Mouse (Mus musculus): Measurements from ENCODE around the gene Pbx4.

The Pbx4 gene

GRCm38 (mm10) chr8:69900895-69901451, 68.7 kb downstream of the Pbx4 start:
- DNase-seq (ENCODE audit: low read depth), result no peak

GRCm38 (mm10) chr8:69901484-69902162, 69.3 kb downstream of the Pbx4 start:
- DNase-seq (ENCODE audit: low read depth), result peak; percentile 92

- DNase-seq (ENCODE audit: low read depth), result no peak
These were observed 70.1 kb downstream of the Pbx4 start, which contains the start of the genes Tssk6, Ndufa13 and Yjefn3 for GRCm38 (mm10) chr8:69902163-69903062. TSS of gene Tssk6 (plus strand) at chr8:69902184. TSS of gene Ndufa13 (minus strand) at chr8:69902558. TSS of gene Yjefn3 (minus strand) at chr8:69902712.

- DNase-seq (ENCODE audit: low read depth), result peak; percentile 99
These were observed 70.8 kb downstream of the Pbx4 start for GRCm38 (mm10) chr8:69903063-69903542.

GRCm38 (mm10) chr8:69904096-69904495, 71.8 kb downstream of the Pbx4 start:
- DNase-seq (ENCODE audit: low read depth), result no peak

- DNase-seq (ENCODE audit: low read depth), result no peak
These were observed 74.0 kb downstream of the Pbx4 start for GRCm38 (mm10) chr8:69906260-69906659.

- DNase-seq (ENCODE audit: low read depth), result no peak
These were observed 74.8 kb downstream of the Pbx4 start for GRCm38 (mm10) chr8:69907106-69907505.

GRCm38 (mm10) chr8:69911917-69912316, 79.6 kb downstream of the Pbx4 start:
- DNase-seq (ENCODE audit: low read depth), result no peak

- no peak for DNase-seq (ENCODE audit: low read depth)
These were observed 80.3 kb downstream of the Pbx4 start for GRCm38 (mm10) chr8:69912478-69913074.

- no peak for DNase-seq (ENCODE audit: low read depth)
These were observed 82.2 kb downstream of the Pbx4 start for GRCm38 (mm10) chr8:69914526-69914925.

GRCm38 (mm10) chr8:69915748-69916147, 83.5 kb downstream of the Pbx4 start:
- no peak for DNase-seq (ENCODE audit: low read depth)

GRCm38 (mm10) chr8:69918506-69918905, 86.2 kb downstream of the Pbx4 start:
- no peak for DNase-seq (ENCODE audit: low read depth)

GRCm38 (mm10) chr8:69919010-69919409, 86.7 kb downstream of the Pbx4 start:
- peak; percentile 85 for DNase-seq (ENCODE audit: low read depth)

- peak; percentile 73 for DNase-seq (ENCODE audit: low read depth)
These were observed 87.8 kb downstream of the Pbx4 start for GRCm38 (mm10) chr8:69919876-69920662.

- no peak for DNase-seq (ENCODE audit: low read depth)
These were observed 88.8 kb downstream of the Pbx4 start for GRCm38 (mm10) chr8:69921141-69921540.
